Mouse (Mus musculus) lung, postnatal 0 days (tissue): ENCODE measurements around the gene Msi2. TPM values are rescaled to one million over a fixed set of nuclear protein-coding genes. Genes with fewer than 3 reads are reported as not detected.

ENCODE experiments used
- ATAC-seq: fragments of 200-750 bp; cut with Nextera tagmentation; 2 replicates; pipeline ENCODE4 v1.8.0; 2017; ENCODE audit warnings: moderate library complexity
- DNase-seq: peaks from one replicate; pipeline ENCODE4 v3.0.0-alpha.2; 2016; ENCODE audit warnings: low spot score
- H3K27ac ChIP-seq: fragments of 300-500 bp; sonication (generic); 2 replicates; pipeline ENCODE4 v1.5.1; 2014; ENCODE audit warnings: antibody characterized with exemption, mild to moderate bottlenecking, low read length, mixed read lengths
- H3K27me3 ChIP-seq: fragments of 300-500 bp; sonication (generic); replicated peaks from 2 replicates; pipeline ENCODE4 v1.6.1; 2014; ENCODE audit warnings: low read length, mixed read lengths; ENCODE audit not compliant: insufficient read depth
- H3K36me3 ChIP-seq: fragments of 300-500 bp; sonication (generic); 2 replicates; pipeline ENCODE4 v1.6.1; 2014; ENCODE audit warnings: low read length, mixed read lengths; ENCODE audit not compliant: insufficient read depth
- H3K4me1 ChIP-seq: fragments of 300-500 bp; sonication (generic); 2 replicates; pipeline ENCODE4 v1.6.1; 2014; ENCODE audit warnings: antibody characterized with exemption, low read depth, low read length, mixed read lengths; ENCODE audit not compliant: insufficient read depth
- H3K4me2 ChIP-seq: fragments of 300-500 bp; sonication (generic); replicated peaks from 2 replicates; pipeline ENCODE4 v1.6.1; 2014; ENCODE audit warnings: low read depth, mild to moderate bottlenecking, low read length, moderate library complexity, mixed read lengths
- H3K4me3 ChIP-seq: fragments of 300-500 bp; sonication (generic); 2 replicates; pipeline ENCODE4 v1.5.1; 2014; ENCODE audit warnings: low read depth, low read length
- H3K9ac ChIP-seq: fragments of 300-500 bp; sonication (generic); replicated peaks from 2 replicates; pipeline ENCODE4 v1.6.1; 2014; ENCODE audit warnings: low read depth, mild to moderate bottlenecking
- H3K9me3 ChIP-seq: fragments of 300-500 bp; sonication (generic); 2 replicates; pipeline ENCODE4 v1.6.1; 2016; ENCODE audit warnings: low read length, mixed read lengths
- CTCF ChIP-seq: IDR thresholded peaks from 2 replicates; pipeline ENCODE4 v1.5.1; 2016; ENCODE audit warnings: antibody characterized with exemption, mild to moderate bottlenecking
- EP300 ChIP-seq: IDR thresholded peaks from 2 replicates; pipeline ENCODE4 v1.6.1; 2016; ENCODE audit warnings: antibody characterized with exemption, mild to moderate bottlenecking, control low read depth
- WGBS: fragments of 180-500 bp; shearing (Covaris S2); extraction: QIAGEN DNeasy Blood & Tissue Kit; methylation state at CpG from one replicate; pipeline ENCODE4 v1.1.7; 2014; 5-methylcytosine and 5-hydroxymethylcytosine counted together
- polyA plus RNA-seq: library from polyadenylated mRNA; unstranded; fragments of >200 nt; fragmentation: Nextera tagmentation; extraction: Ambion mirVana; gene quantifications from 2 replicates; pipeline ENCODE4 v1.2.1, GENCODE M21; 2015

Msi2 gene
- polyA plus RNA-seq, 1 experiment from 2014 or later: 12.6 TPM

DNA sequence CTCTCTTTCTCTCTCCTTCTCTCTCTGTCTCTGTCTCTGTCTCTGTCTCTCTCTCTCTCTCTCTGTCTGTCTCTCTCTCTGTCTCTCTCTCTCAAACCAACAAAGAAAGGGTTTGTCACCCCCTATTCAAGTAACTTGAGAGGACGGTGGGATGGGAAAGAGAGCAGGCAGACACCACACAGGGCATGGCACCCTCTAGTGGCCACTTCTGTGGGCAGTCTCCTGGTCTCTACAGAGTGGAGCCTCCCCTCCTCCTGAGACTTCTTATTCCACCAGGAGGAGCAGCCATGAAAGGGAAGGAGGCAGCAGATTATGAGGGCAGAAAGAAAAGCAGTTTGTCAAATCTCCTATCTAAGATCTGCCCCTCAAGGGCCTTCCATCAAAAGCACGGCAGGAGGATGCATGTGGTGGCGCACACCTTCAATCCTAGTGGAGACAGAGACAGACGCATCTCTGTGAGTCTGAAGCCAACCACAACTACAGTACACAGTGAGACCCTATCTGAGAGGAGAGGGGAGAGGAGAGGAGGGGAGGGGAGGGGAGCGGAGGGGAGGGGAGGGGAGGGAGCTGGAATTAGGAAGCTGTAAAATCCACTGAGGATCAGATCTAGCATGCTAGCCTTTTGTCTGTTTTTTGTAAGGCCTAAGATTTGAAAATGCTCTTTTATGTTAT is 305.8 kb downstream of the Msi2 start:
- no peak overlapping the region for H3K9ac ChIP-seq
- peak; percentile 65 for ATAC-seq

DNA sequence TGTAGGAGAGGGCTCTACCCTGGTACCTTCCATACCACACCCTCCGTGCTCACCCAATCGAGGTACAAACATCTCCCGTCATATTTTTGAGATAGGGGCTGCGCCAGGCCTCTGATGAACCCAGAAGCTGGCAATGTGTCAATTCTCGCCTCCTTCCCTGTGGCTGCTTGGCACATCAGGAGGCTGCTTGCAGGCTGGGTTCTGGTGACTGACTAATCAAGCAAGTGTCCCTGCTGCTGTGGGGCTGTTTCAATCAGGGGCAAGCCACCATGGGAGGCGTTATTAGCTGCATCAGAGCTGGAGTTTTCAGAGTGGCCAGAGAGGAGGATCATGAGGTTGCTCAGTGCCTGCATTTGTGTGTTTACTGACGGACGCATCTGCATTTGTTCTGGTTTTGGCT is 310.0 kb downstream of the Msi2 start:
- Histone ChIP-seq H3K4me2 (no peak overlapping the region), H3K9me3 (no peaks in the 10 kb centered on the region), H3K27ac (no peak overlapping the region), H3K36me3 (no peaks in the 10 kb centered on the region), H3K4me1 (peaks cover 8% of the 10 kb centered on the region; the same call in 1 of the 2 replicates), H3K4me3 (no peak overlapping the region), H3K9ac (no peak overlapping the region), H3K27me3 (no peaks in the 10 kb centered on the region)
- ATAC-seq (no peak), DNase-seq (no peak)
- WGBS: 91% methylated on average over 8 of the region's 8 CpGs
- TF ChIP-seq CTCF (no peak), EP300 (no peak)

More for the DNA sequence above, 305.8 kb downstream of the Msi2 start:
- H3K27me3 ChIP-seq: no peaks in the 10 kb centered on the region
- no peak overlapping the region for H3K4me3 ChIP-seq
- H3K4me1 ChIP-seq: no peaks in the 10 kb centered on the region
- WGBS: 57% methylated on average over 5 of the region's 5 CpGs
- H3K4me2 ChIP-seq: no peak overlapping the region
- no peak overlapping the region for H3K27ac ChIP-seq
- H3K36me3 ChIP-seq: no peaks in the 10 kb centered on the region
- no peaks in the 10 kb centered on the region for H3K9me3 ChIP-seq
- DNase-seq: peak; percentile 85
- peak; percentile 94 for TF ChIP-seq CTCF
- TF ChIP-seq EP300: no peak

DNA sequence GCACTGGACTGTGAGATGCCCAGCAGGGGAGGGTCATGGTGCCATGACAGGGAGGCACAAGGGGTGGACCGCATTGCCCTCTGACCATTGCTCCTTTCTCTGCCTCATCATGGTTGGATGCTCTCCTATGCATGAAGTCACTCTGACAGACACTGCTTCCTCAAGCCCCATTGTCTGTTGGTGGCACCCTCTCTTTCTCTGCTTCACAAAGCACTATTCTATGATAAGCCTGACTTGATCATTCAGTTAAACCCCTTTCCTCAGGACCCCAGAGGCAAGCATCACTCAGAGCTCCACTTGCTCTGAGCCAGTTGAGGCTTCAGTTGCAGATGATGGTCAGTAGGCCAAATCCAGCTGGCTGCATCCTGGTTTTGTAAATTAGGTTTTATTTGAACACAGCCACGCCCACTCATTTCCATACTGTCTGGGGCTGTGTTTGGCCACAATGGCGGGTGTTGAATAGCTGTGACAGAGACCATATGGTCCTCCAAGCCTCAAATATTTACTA is 311.9 kb downstream of the Msi2 start:
- Histone ChIP-seq H3K4me1 (peaks cover 8% of the 10 kb centered on the region; the same call in 1 of the 2 replicates), H3K36me3 (no peaks in the 10 kb centered on the region), H3K9me3 (no peaks in the 10 kb centered on the region), H3K4me2 (no peak overlapping the region), H3K27me3 (no peaks in the 10 kb centered on the region), H3K4me3 (no peak overlapping the region), H3K27ac (no peak overlapping the region), H3K9ac (no peak overlapping the region)
- no peak for ATAC-seq
- WGBS: 71% methylated on average over 3 of the region's 3 CpGs
- no peak for TF ChIP-seq EP300
- no peak for TF ChIP-seq CTCF
- DNase-seq: no peak

DNA sequence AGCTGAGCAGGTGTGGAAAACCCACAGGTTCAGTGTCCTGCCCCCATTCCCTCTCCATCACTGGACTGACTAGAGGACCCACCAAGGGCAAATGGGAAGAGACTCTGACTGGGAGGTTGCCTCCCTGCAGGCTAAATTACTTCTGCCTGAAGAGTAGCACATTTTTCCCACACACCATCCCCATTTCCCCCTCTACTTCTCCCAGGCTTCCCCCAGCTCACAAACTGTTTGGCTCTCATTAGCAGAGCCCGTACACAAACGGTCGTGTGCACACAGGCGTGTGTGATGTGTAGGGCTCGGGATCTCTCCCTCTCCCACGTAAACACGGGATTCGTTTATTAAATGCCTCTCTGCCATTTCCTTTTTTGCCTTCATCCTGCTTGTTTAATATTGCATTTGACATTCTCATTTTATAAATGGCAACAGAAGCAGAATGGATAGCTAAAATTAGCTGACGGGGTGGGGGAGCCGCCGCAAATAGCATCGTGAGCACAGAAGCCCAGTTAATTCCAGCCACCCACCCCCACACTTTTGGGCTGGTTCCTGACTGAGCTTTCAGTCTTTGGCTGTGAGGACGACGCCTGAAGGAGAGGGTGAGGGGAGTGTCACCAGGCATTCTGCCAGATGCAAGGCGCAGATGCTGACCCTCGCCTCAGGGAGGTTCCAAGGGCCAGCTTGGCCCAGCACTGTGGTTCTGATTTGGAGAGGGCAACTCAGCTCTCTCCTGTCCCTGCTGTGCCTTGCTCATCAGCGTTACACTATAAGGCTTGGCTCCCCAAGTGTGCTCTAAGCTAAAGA is 313.3 kb downstream of the Msi2 start:
- no peak overlapping the region for H3K4me3 ChIP-seq
- no peak overlapping the region for H3K9ac ChIP-seq
- H3K4me1 ChIP-seq: peaks cover 8% of the 10 kb centered on the region; the same call in 1 of the 2 replicates
- no peaks in the 10 kb centered on the region for H3K27me3 ChIP-seq
- H3K9me3 ChIP-seq: no peaks in the 10 kb centered on the region
- 24% methylated on average over 17 of the region's 17 CpGs for WGBS
- DNase-seq (peak; percentile 49), ATAC-seq (peak; percentile 57)
- no peaks in the 10 kb centered on the region for H3K36me3 ChIP-seq
- no peak for TF ChIP-seq CTCF
- no peak for TF ChIP-seq EP300
- H3K27ac ChIP-seq: no peak overlapping the region
- H3K4me2 ChIP-seq: peak overlapping the region; percentile 19; the same call in 1 of the 2 replicates

DNA sequence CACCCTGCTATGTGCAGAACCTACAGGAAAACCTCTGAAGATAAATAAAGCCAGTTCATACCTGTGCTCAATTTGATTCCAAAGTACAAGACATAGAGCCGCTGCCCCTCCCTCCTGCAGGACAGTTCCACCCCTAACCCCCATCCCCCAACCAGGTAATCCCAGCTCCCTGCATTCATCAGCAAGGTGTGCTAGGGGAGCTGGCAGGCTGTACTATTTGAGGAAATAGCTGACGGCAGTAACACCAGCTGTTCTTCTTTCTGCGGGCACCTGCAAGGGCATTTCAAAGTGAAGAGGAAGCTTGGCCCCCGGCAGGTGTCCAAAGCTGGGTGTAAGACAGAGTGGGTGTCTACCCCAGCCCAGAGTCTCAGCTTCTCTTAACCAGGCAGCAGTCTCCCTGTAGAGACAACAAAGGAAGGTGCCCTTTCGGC is 314.1 kb downstream of the Msi2 start:
- WGBS: 55% methylated on average over 5 of the region's 5 CpGs
- H3K9ac ChIP-seq: no peak overlapping the region
- H3K27ac ChIP-seq: no peak overlapping the region
- H3K36me3 ChIP-seq: no peaks in the 10 kb centered on the region
- no peak overlapping the region for H3K4me2 ChIP-seq
- H3K9me3 ChIP-seq: no peaks in the 10 kb centered on the region
- no peak overlapping the region for H3K4me3 ChIP-seq
- TF ChIP-seq EP300: no peak
- TF ChIP-seq CTCF: no peak
- no peak for DNase-seq
- ATAC-seq: no peak
- H3K4me1 ChIP-seq: peaks cover 8% of the 10 kb centered on the region; the same call in 1 of the 2 replicates
- H3K27me3 ChIP-seq: no peaks in the 10 kb centered on the region

DNA sequence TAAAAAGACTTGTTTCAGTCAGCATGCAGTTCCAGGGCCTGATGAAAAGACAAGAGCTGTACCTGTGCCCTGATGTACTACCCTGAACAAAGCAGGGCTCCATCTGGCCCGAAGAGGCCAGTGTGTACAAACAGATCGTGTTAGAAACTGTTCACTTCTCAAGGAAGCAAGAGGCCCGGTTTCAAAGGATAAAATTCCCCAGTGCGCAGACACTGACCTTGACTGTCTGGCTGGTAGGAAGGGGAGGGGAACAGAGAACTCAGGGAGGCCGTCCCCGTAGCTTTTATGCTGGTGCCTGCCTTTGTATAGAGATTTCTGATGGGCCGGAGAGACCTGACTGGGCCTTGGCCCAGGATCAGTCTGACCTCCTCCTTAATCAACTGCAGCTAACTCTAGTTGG is 316.0 kb downstream of the Msi2 start:
- TF ChIP-seq EP300 (no peak), CTCF (no peak)
- 46% methylated on average over 7 of the region's 7 CpGs for WGBS
- no peaks in the 10 kb centered on the region for H3K36me3 ChIP-seq
- H3K27ac ChIP-seq: no peak overlapping the region
- DNase-seq (no peak), ATAC-seq (no peak)
- H3K27me3 ChIP-seq: no peaks in the 10 kb centered on the region
- H3K4me1 ChIP-seq: peaks cover 8% of the 10 kb centered on the region; the same call in 1 of the 2 replicates
- H3K9me3 ChIP-seq: no peaks in the 10 kb centered on the region
- H3K4me3 ChIP-seq: no peak overlapping the region
- H3K4me2 ChIP-seq: no peak overlapping the region
- H3K9ac ChIP-seq: no peak overlapping the region
